Mouse (Mus musculus) C3H10T1/2 (cell line): ENCODE data around the gene Il1rl1. TPM values are rescaled to one million over a fixed set of nuclear protein-coding genes. Genes with fewer than 3 reads are reported as not detected.

Experiments used
- polyA plus RNA-seq, 2 experiments: library from polyadenylated mRNA; unstranded; fragments of >200 nt; fragmentation: generic; extraction: Trizol; gene quantifications; one replicate each; pipeline ENCODE4 v1.2.1; 2012; ENCODE audit warnings: missing spikeins in 2 of 2

Gene Il1rl1
- polyA plus RNA-seq, result 1 to 10 TPM; 1.0 to 1.3 TPM

GRCm38 (mm10) chr1:40428910-40429675 lies at the start of gene Il1rl1:
Gene Il1rl1 (plus strand): TSS chr1:40429570.

GRCm38 (mm10) chr1:40465477-40466430 lies 36.4 kb downstream of the Il1rl1 start, which contains the start of gene Il18r1:
Gene Il18r1 (plus strand): TSS chr1:40465552.

Other genes with a start within 250 kb of the Il1rl1 start
- 1 to 10 TPM in 1 of 2 experiments, under 1 TPM in 1; 0.28 to 5.0 TPM for gene Il1r1, start 204.5 kb upstream of the Il1rl1 start, polyA plus RNA-seq
- under 1 TPM in 1 of 2 experiments, not detected in 1; 0.01 TPM for gene Il1rl2, start 105.0 kb upstream of the Il1rl1 start, polyA plus RNA-seq
- gene Il18r1, start 36.0 kb downstream of the Il1rl1 start, polyA plus RNA-seq, result not detected
- under 1 TPM; 0.15 to 0.25 TPM for gene Il18rap, start 85.8 kb downstream of the Il1rl1 start, polyA plus RNA-seq
- not detected for gene Slc9a4, start 150.5 kb downstream of the Il1rl1 start, polyA plus RNA-seq